13 mouse cellular contexts compared by ENCODE assay signal in the genomic region with DNA sequence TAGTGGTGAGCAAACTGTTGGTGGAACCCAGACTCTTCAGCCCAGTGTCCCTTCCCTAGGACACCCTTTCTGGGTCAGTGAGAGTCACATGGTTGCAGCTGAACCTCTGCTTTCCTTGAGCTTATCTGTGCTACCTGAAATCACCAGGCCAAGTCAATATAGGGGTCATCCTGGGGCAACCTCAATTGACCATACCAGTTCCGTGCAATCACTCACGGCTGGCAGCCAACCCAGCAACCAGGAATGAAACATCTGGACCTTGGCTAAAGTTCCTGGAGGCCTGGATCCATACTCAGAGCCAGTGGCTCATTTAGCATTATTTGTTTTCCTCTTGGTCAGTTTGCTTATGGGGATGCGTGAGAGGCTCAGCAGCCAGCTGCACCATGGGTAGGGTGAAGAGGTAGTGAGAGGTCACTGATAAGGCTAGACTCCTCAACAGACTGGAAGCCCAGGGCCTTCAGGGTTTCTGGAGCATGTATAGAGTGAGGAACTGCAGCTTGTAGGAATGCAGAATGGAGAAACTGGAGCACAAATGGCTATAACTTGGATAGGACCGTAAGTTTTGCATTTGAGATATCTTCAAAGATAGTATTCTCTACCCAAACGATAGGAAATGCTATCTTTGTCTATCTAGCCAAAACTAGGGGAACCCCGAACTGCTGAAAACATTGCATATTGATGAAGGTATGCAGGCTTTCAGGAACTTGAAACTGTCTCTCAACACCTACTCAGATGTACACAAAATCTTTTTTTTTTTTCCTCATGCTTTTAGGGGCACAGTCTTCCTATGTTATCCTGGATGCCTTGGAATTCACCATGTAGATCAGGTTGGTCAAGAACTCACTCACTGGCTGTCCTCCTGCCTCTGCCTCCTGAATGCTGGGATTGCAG. TPM values are rescaled to one million over a fixed set of nuclear protein-coding genes. Genes with fewer than 3 reads are reported as not detected.
A peak's percentile ranks its signal among the peaks of the same experiment; 100 is the strongest.
DNase-seq lines count a peak whose midpoint lies in the region; ATAC-seq and TF ChIP-seq lines count a peak whose summit lies in the region.
"Had no signal": no experiment of that assay in that cellular context is flagged by ENCODE, and none has a peak within 500 bp of the region (broad histone marks: within the 10 kb centered on the region; RNA-seq: fewer than 3 reads in every experiment).

No protein-coding gene starts in this region.

- H3K9me3 ChIP-seq in liver, embryonic 11.5 days (ENCODE audit: control insufficient read depth, low read length) = no peaks in the 10 kb centered on the region
- H3K9me3 ChIP-seq in intestine, postnatal 0 days (ENCODE audit: control insufficient read depth) = no peaks in the 10 kb centered on the region

- H3K27me3 ChIP-seq in liver, embryonic 11.5 days (replicated peaks; ENCODE audit: control insufficient read depth, insufficient read depth, low read length) = peaks cover under 1% of the 10 kb centered on the region; the same call in 1 of the 2 replicates
- H3K27me3 ChIP-seq in intestine, postnatal 0 days (replicated peaks; ENCODE audit: control insufficient read depth, insufficient read depth, low read length) = no peaks in the 10 kb centered on the region

- peak; percentile 21 to 41 for DNase-seq in heart, adult 9 months (ENCODE audit: low spot score in 2 of 2)
- no peak for DNase-seq in heart, postnatal 4 days
- peak; percentile 56 to 59 for DNase-seq in spleen, postnatal 36 days (ENCODE audit: low spot score in 2 of 2)
- no peak for DNase-seq in spleen, adult 12 weeks (ENCODE audit: low spot score)
- no peak for DNase-seq in liver, embryonic 11.5 days (ENCODE audit: low spot score)
- DNase-seq in left cerebral cortex, adult 18-20 months (ENCODE audit: low spot score in 2 of 2) = no peak
- DNase-seq: cerebellum, adult 2 months; embryo, embryonic 11 days; gastrocnemius, postnatal 36 days; right cerebral cortex, adult 18-20 months had no signal

- no peak for TF ChIP-seq CTCF in intestine, postnatal 0 days (IDR thresholded peaks at IDR 0.05; ENCODE audit: low read depth)

- no peaks in the 10 kb centered on the region for H3K36me3 ChIP-seq in liver, embryonic 11.5 days (ENCODE audit: control insufficient read depth, insufficient read depth, low read length)
- H3K36me3 ChIP-seq in intestine, postnatal 0 days (ENCODE audit: control insufficient read depth, insufficient read depth) = no peaks in the 10 kb centered on the region

- no peak overlapping the region for H3K4me3 ChIP-seq in liver, embryonic 11.5 days (ENCODE audit: low read depth, low read length)
- H3K4me3 ChIP-seq in intestine, postnatal 0 days (ENCODE audit: low read depth, low read length) = no peak overlapping the region
- H3K4me3 ChIP-seq: erythroblast, embryonic 14.5 days had no signal

- no peak overlapping the region for H3K4me2 ChIP-seq in liver, embryonic 11.5 days
- no peak overlapping the region for H3K4me2 ChIP-seq in intestine, postnatal 0 days (replicated peaks; ENCODE audit: low read depth)

- H3K27ac ChIP-seq in liver, embryonic 11.5 days (ENCODE audit: low read depth, low read length) = no peak overlapping the region
- no peak overlapping the region for H3K27ac ChIP-seq in intestine, postnatal 0 days (ENCODE audit: low read depth, low read length)

- WGBS in liver, embryonic 11.5 days = 68% methylated on average over 6 of the region's 6 CpGs
- 81% methylated on average over 6 of the region's 6 CpGs for WGBS in intestine, postnatal 0 days

- ATAC-seq in liver, embryonic 11.5 days (replicated peaks; ENCODE audit: low FRiP score) = 0 out of 2 replicates have a peak, but pooled peaks have one; percentile 43
- no peak for ATAC-seq in erythroblast, adult 5-6 weeks (replicated peaks; ENCODE audit: low FRiP score, poor library complexity, severe bottlenecking)
- ATAC-seq in intestine, postnatal 0 days = no peak

- no peak overlapping the region for H3K9ac ChIP-seq in liver, embryonic 11.5 days (ENCODE audit: low read depth, low read length)
- no peak overlapping the region for H3K9ac ChIP-seq in intestine, postnatal 0 days (ENCODE audit: low read depth, low read length)

- peaks cover 6% of the 10 kb centered on the region; the same call in 1 of the 2 replicates for H3K4me1 ChIP-seq in liver, embryonic 11.5 days (replicated peaks; ENCODE audit: control insufficient read depth, insufficient read depth, low read length)
- H3K4me1 ChIP-seq in intestine, postnatal 0 days (replicated peaks; ENCODE audit: control insufficient read depth, insufficient read depth, low read length) = 0 out of 2 replicates have a peak, but pooled peaks cover 2% of the 10 kb centered on the region

RNA-seq across cellular contexts. Expression of a gene that starts 56.4 kb away (rescaled TPM):
- 10 to 100 TPM; 44.4 to 45.6 TPM for total RNA-seq in heart, postnatal 4 days (2021)
- 1.6 and 2.3 TPM in 2 replicates for polyA plus RNA-seq in liver, embryonic 11.5 days (2014; fragmentation: Nextera tagmentation; extraction: Ambion mirVana)
- 100 to 1,000 TPM; 167 to 176 TPM for total RNA-seq in left cerebral cortex, adult 18-20 months (2021)
- under 0.01 and 2.9 TPM in 2 replicates for total RNA-seq in erythroblast, adult 5-6 weeks (2015; ENCODE audit: low replicate concordance)
- total RNA-seq in erythroblast, adult 5-6 weeks (2017; ENCODE audit: low replicate concordance) = 2.2 and 2.4 TPM in 2 replicates
- 6.1 and 9.4 TPM in 2 replicates for polyA plus RNA-seq in intestine, postnatal 0 days (2015; fragmentation: Nextera tagmentation; extraction: Ambion mirVana)

Comparison
In these comparisons a context has a peak if more than half of its experiments do, and no peak if none do; other contexts are left out.
1. DNase-seq: peak in heart, adult 9 months (2 of 2) and spleen, postnatal 36 days (2 of 2); none in heart, postnatal 4 days (single experiment), spleen, adult 12 weeks (single experiment), liver, embryonic 11.5 days (single experiment) and left cerebral cortex, adult 18-20 months (0 of 2).
2. RNA of a gene that starts 56.4 kb away (total RNA-seq): 167 to 176 TPM in left cerebral cortex, adult 18-20 months and 44.4 to 45.6 TPM in heart, postnatal 4 days; under 0.01 to 2.9 TPM in erythroblast, adult 5-6 weeks; every median in the first group is over 10 times any median in the second.